Mouse (Mus musculus) C2C12 (cell line): ENCODE results near the gene F2rl2.

Experiments
- CEBPB ChIP-seq: IDR thresholded peaks from one replicate; pipeline ENCODE4 v1.6.1; 2011; ENCODE audit warnings: low read depth, mild to moderate bottlenecking, control low read depth, moderate library complexity
- CTCF ChIP-seq: IDR thresholded peaks from one replicate; pipeline ENCODE4 v1.5.1; 2011; ENCODE audit not compliant: control insufficient read depth, insufficient read depth, insufficient read length
- FOSL1 ChIP-seq: IDR thresholded peaks from one replicate; pipeline ENCODE4 v1.8.0; 2011; ENCODE audit warnings: mild to moderate bottlenecking, low read length; ENCODE audit not compliant: poor library complexity, insufficient read depth, severe bottlenecking
- MAX ChIP-seq: IDR thresholded peaks from one replicate; pipeline ENCODE4 v1.6.1; 2011; ENCODE audit warnings: mild to moderate bottlenecking, control low read depth
- MYOD1 ChIP-seq: IDR thresholded peaks from one replicate; pipeline ENCODE4 v1.6.1; 2011; ENCODE audit warnings: low read depth; ENCODE audit not compliant: control insufficient read depth, insufficient read length
- MYOG ChIP-seq: IDR thresholded peaks from one replicate; pipeline ENCODE4 v1.6.1; 2011; ENCODE audit not compliant: control insufficient read depth, insufficient read length; ENCODE audit errors: extremely low read depth
- USF1 ChIP-seq: IDR thresholded peaks from one replicate; pipeline ENCODE4 v1.6.1; 2011; ENCODE audit warnings: low read depth, mild to moderate bottlenecking, control low read depth, moderate library complexity

DNA sequence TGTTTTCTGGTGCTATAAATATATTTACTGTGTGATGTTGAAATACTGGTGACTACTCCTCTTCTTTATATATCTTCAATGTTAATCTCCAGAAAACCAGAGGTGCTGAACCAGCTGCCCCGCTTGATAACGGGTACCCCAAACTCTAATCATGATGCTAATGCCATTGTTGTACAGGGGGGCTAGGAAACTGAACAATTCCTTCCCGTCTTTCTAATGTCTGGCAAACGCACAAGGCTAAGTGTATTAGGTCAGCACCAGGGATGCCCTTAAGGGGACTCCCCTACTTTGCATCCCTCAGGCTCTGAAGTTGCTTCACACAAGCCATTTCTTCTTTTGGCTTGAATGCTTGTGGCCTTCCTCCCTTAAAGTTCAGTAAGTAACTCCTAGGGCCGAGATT lies 17.6 kb upstream of the F2rl2 start:
- TF ChIP-seq FOSL1 (no peak), MAX (no peak), CTCF (no peak), USF1 (no peak), MYOD1 (no peak), MYOG (no peak), CEBPB (no peak)
